Mouse (Mus musculus): ENCODE results near the gene RPS10-NUDT3.

GRCm38 (mm10) chr17:27603522-27604234, 31.3 kb downstream of the RPS10-NUDT3 start:
- TF ChIP-seq CTCF (IDR thresholded peaks at IDR 0.05; ENCODE audit: extremely low read depth, insufficient read depth, insufficient read length, insufficient replicate concordance): no peak
- TF ChIP-seq POLR2A (IDR thresholded peaks at IDR 0.05; ENCODE audit: low read depth, low read length): no peak

Data from spleen, adult 2 months (tissue).